Mouse (Mus musculus) G1E (cell line): ENCODE results near the gene Mrpl51. TPM values are rescaled to one million over a fixed set of nuclear protein-coding genes. Genes with fewer than 3 reads are reported as not detected.

Experiments used
- ATAC-seq: 2 replicates; pipeline ENCODE4 v1.8.0; 2016; ENCODE audit warnings: mild to moderate bottlenecking; ENCODE audit not compliant: insufficient number of reproducible peaks, poor library complexity, low FRiP score, severe bottlenecking; ENCODE audit errors: extremely low read depth
- DNase-seq: peaks from one replicate; pipeline ENCODE4 v3.0.0; 2012; ENCODE audit warnings: low spot score
- H3K27me3 ChIP-seq: 2 replicates; pipeline ENCODE4 v1.6.1; 2012; ENCODE audit warnings: mild to moderate bottlenecking, low read length, inconsistent platforms; ENCODE audit not compliant: insufficient read depth
- H3K36me3 ChIP-seq: replicated peaks from 2 replicates; pipeline ENCODE3; 2012; ENCODE audit warnings: mild to moderate bottlenecking, inconsistent platforms
- H3K4me1 ChIP-seq: 2 replicates; pipeline ENCODE4 v1.6.1; 2012; ENCODE audit warnings: low read depth, low read length, inconsistent platforms, mixed read lengths; ENCODE audit not compliant: insufficient read depth
- H3K4me3 ChIP-seq: 2 replicates; pipeline ENCODE4 v1.5.1; 2012; ENCODE audit warnings: low read depth, mild to moderate bottlenecking, inconsistent platforms, low read length, moderate library complexity, mixed read lengths
- H3K9me3 ChIP-seq: replicated peaks from 2 replicates; pipeline ENCODE4 v1.6.1; 2012; ENCODE audit warnings: inconsistent platforms
- CTCF ChIP-seq: IDR thresholded peaks from 2 replicates; pipeline ENCODE4 v1.5.1; 2012; ENCODE audit warnings: low read depth, low read length, inconsistent platforms, mixed read lengths
- GATA1 ChIP-seq: IDR thresholded peaks from 2 replicates; pipeline ENCODE4 v1.6.1; 2012; ENCODE audit warnings: borderline replicate concordance, low read length, inconsistent platforms, mixed read lengths
- GATA2 ChIP-seq: IDR thresholded peaks from 2 replicates; pipeline ENCODE4 v1.6.1; 2012; ENCODE audit warnings: low read depth, low read length, inconsistent platforms, borderline replicate concordance
- POLR2AphosphoS5 ChIP-seq: IDR thresholded peaks from 2 replicates; pipeline ENCODE4 v1.6.1; 2012; ENCODE audit warnings: low read depth, low read length, inconsistent platforms; ENCODE audit not compliant: insufficient replicate concordance
- TAL1 ChIP-seq: conservative IDR thresholded peaks from 2 replicates; pipeline ENCODE4 v1.6.1; 2012; ENCODE audit warnings: low read depth, low read length, inconsistent platforms, mixed read lengths
- polyA plus RNA-seq: library from polyadenylated mRNA; stranded (reverse); fragments of >175 nt; gene quantifications from 2 replicates; pipeline ENCODE4 v1.2.3, GENCODE M21; 2012
- total RNA-seq, 2 experiments: library from RNA; stranded (forward) in 1 of 2; stranded (reverse) in 1 of 2; fragments of 200-1000 nt in 1 of 2; fragments of >200 nt in 1 of 2; fragmentation: Nextera tagmentation in 1 of 2; gene quantifications; 2 replicates each; pipeline ENCODE4 v1.2.3; 2014 to 2017

Mrpl51 gene
- total and polyA plus RNA-seq, 3 experiments: 59.6 to 156 (median 114) TPM

DNA sequence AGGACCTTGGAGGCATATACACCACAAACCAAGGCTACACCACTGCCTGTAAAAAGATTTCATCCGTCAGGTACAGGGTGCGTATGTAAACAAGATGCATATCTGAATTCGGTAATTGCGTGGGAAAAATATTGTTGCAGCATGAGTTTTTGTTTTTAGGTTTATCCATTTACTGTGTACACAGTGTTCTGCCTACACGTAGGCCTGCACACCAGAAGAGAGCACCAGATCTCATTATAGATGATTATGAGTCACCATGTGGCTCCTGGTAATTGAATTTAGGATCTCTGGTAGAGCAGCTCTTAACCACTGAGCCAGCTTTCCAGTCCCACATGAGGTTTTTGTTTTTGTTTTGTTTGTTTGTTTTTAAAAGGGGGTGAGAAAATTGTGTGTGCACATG, 5.6 kb downstream of the Mrpl51 start:
- no peaks in the 10 kb centered on the region for H3K27me3 ChIP-seq
- peaks cover 13% of the 10 kb centered on the region for H3K4me1 ChIP-seq
- TF ChIP-seq TAL1 (no peak), POLR2AphosphoS5 (no peak), GATA1 (no peak), CTCF (no peak), GATA2 (no peak)
- no peak for DNase-seq
- H3K9me3 ChIP-seq: no peaks in the 10 kb centered on the region
- peaks cover 40% of the 10 kb centered on the region for H3K36me3 ChIP-seq
- no peak for ATAC-seq
- H3K4me3 ChIP-seq: no peak overlapping the region

DNA sequence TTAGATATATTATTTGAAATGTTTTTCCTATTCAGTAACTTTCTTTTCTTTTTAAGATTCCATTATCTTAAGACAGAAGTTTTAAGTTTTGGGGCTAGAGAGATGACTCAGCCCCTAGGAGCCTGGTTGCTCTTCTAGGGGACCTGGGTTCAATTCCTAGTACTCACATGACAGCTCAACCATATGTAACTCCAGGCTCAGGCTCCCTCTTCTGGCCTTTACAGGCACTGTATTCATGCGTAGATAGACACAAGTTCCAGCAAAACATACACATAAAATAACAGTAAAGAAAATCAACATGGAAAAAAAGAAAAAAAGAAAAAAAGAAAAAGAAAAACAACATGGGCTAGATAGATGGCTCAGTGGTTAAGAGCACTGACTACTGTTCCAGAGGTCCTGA, 18.8 kb downstream of the Mrpl51 start:
- Histone ChIP-seq H3K4me3 (no peak overlapping the region), H3K9me3 (no peaks in the 10 kb centered on the region), H3K36me3 (no peaks in the 10 kb centered on the region), H3K27me3 (peaks cover 39% of the 10 kb centered on the region), H3K4me1 (peaks cover 4% of the 10 kb centered on the region; the same call in 1 of the 2 replicates)
- DNase-seq (no peak), ATAC-seq (no peak)
- TF ChIP-seq GATA1: no peak
- TF ChIP-seq TAL1: no peak
- no peak for TF ChIP-seq POLR2AphosphoS5
- no peak for TF ChIP-seq GATA2
- no peak for TF ChIP-seq CTCF

DNA sequence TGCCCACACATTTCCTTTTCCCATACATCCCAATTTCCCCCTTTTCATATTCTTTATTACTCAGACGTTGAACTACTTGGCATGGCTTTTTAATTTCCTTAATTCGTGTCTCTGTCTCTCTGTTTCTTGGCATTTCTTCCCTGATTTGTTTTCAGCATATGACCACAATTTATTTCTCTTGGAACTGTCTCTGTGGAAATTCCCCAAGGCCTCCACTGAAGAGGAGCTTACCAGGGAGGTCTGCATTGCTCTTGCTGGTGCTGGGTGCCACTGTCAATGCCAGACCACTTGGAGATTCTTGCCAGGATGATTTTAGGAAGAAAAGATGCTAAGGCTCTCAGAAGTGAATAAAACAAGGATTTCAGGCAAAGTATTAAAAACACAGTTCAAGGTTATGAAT, 21.0 kb downstream of the Mrpl51 start:
- Histone ChIP-seq H3K9me3 (no peaks in the 10 kb centered on the region), H3K4me3 (no peak overlapping the region), H3K27me3 (peaks cover 35% of the 10 kb centered on the region), H3K4me1 (peaks cover 20% of the 10 kb centered on the region), H3K36me3 (peaks cover 2% of the 10 kb centered on the region)
- no peak for ATAC-seq
- TF ChIP-seq GATA2 (no peak), POLR2AphosphoS5 (no peak), TAL1 (no peak), CTCF (no peak), GATA1 (no peak)
- DNase-seq: no peak

DNA sequence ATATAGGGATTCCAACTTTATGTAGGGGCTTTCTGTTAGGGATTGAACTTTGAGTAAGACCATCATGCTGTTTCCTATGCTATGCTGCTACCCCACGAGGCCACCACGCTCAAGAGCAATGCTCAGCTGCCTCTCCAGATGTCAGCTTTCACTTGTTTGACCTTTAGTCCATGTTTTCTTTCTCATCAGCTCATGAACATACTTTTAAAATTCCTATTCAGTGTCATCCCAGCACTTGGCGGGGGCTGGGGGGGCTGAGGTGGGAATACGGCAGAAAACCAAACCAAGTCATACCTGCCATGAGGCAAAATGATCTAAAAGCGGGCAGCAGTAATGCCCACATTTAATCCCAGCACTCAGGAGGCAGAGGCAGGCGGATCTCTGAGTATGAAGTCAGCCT, 21.5 kb downstream of the Mrpl51 start:
- DNase-seq (no peak), ATAC-seq (no peak)
- H3K4me1 ChIP-seq: peaks cover 22% of the 10 kb centered on the region
- H3K27me3 ChIP-seq: peaks cover 35% of the 10 kb centered on the region
- TF ChIP-seq CTCF: no peak
- TF ChIP-seq TAL1: no peak
- no peak for TF ChIP-seq POLR2AphosphoS5
- no peak for TF ChIP-seq GATA2
- no peak for TF ChIP-seq GATA1
- no peaks in the 10 kb centered on the region for H3K9me3 ChIP-seq
- H3K4me3 ChIP-seq: no peak overlapping the region
- H3K36me3 ChIP-seq: peaks cover 7% of the 10 kb centered on the region

DNA sequence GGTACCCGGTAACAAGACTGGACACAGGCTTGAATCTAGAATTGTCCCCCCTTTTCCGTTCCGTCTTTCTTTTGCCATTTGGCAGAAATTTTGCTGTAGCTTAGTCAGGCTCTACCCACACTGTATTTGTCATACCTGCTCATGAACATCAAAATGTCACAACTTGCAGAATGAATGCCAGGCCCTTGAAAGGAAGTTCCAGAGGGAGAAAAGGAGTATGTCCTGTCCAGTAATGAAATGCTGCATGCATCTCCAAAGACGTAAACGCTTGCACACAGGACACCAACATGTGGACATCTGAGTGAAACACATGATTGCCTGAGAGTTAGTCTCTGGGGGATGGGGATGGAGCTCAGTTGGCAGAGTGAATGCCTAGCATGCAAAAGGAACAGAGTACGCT, 22.1 kb downstream of the Mrpl51 start:
- H3K36me3 ChIP-seq: peaks cover 13% of the 10 kb centered on the region
- H3K4me3 ChIP-seq: no peak overlapping the region
- H3K9me3 ChIP-seq: no peaks in the 10 kb centered on the region
- no peak for ATAC-seq
- no peak for DNase-seq
- no peak for TF ChIP-seq CTCF
- no peak for TF ChIP-seq POLR2AphosphoS5
- no peak for TF ChIP-seq GATA1
- TF ChIP-seq GATA2: no peak
- no peak for TF ChIP-seq TAL1
- H3K4me1 ChIP-seq: peaks cover 28% of the 10 kb centered on the region
- peaks cover 35% of the 10 kb centered on the region for H3K27me3 ChIP-seq

DNA sequence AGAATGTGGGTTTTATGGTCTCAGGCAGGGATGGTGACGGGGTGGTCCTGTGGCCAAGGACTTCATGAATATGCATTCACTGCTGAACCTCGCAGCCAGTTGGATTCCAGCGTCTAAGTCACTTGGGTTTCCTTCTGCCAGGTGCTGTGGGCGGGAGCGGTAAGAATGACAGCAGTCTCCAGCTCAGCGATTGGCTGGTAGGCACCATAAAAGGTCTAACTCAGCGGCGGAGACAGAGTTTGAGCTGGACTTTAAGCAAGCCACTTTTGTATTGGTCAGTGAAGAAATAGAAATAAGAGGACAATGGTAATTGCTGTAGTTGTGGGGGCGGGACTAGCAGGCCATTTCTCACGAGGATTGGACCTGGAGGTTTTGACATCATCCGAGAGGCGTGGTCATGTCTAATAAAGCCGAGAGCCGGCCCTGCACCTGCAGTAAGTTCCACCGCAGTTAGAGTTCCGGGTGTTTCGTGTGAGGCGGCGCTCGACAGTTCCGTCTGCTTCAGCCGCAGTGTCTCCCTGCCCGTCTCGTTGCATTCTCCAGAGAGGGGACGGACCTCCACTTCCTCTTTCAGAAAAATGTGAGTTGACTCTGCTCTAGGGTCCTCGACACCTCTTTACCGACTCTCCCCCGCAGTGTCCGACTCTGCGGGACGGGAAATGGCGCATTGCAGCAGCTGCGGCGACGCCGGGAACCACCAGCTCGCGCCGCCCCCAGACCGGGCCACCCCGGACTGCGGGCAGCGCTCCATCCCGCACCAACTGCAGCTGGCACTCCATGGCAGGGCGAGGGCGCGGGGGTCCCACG, 23.8 kb downstream of the Mrpl51 start, which contains the start of gene Vamp1:
Gene Vamp1, plus strand, starts transcription at position 404 of the 807 bp plus-strand sequence.
- Histone ChIP-seq H3K4me3 (peak within 1 kb of the TSS; percentile 79), H3K9me3 (no peaks in the 10 kb centered on the region), H3K27me3 (peaks cover 29% of the 10 kb centered on the region), H3K36me3 (peaks cover 29% of the 10 kb centered on the region), H3K4me1 (peaks cover 30% of the 10 kb centered on the region)
- TF ChIP-seq TAL1 (no peak), POLR2AphosphoS5 (peak; percentile 87), CTCF (no peak), GATA1 (no peak)
- ATAC-seq: peak; percentile 93
- DNase-seq: peak; percentile 97
